Mouse (Mus musculus) kidney, adult 18-20 months (tissue): ENCODE data around the gene Apc2.
"Not testable (repeated sequence)": the region's sequence is repeated elsewhere in the genome, so short reads cannot be mapped to it uniquely, and the experiment has no call there.

Experiments used
- DNase-seq: peaks from one replicate; pipeline ENCODE4 v3.0.0; 2021

Apc2 gene

DNA sequence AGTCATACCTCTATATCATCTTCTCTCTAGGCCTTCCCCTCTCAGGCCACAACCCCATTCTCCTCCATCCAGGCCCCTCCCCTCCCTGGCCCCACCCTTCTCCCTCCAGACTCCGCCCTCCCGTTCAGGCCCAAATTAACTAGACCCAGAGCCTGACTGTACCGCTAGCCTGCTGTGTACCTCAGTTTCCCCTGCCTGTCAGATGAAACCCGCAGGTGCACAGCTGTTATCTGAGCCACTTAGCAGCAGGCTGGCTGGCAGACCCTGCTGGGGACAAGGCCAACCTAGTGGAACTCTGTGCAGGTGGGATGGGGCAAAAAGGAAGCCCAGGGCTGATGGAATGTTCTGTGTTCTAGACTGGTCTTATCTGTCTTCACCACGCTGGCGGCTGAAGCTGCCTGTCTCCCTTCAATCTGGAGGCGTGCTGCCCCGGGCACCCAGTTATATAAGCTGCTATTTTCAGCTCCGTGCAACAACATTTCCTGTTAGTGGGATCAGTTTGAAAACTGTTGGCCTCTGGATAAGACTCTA is 48.4 kb downstream of the Apc2 start:
- DNase-seq: peak; percentile 26

DNA sequence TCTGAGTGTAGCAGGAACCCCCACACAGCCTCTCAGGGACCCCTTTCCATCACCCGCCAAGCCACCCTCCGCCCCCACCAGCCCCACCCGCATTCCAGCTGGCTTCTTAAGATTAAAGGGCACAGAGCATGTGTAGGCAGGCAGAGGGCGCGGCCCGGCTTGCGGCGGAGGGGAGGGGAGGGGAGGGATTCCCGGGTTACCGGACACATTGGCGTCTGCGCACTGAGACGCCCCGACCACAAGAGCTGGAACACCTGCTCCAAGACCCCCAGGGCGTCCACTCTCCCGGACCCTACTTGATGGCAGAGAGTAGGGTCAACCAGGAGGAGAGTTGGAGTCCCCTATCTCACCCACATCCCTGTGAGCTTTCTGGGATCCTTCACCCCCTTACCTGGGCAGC is 49.3 kb downstream of the Apc2 start:
- peak; percentile 21 for DNase-seq

DNA sequence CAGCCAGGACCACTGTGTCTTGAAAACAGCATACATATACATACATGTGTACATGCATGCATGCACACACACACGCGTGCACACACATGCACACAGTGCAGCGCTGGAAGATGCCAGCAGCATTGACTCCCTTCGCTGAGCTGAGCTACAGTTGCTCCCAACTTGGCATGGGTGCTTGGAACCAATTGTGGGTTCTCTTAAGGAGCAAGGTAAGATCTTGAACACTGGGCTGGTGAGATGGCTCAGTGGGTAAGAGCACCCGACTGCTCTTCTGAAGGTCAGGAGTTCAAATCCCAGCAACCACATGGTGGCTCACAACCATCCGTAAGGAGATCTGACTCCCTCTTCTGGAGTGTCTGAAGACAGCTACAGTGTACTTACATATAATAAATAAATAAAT is 50.2 kb downstream of the Apc2 start:
- DNase-seq: not testable (repeated sequence)

DNA sequence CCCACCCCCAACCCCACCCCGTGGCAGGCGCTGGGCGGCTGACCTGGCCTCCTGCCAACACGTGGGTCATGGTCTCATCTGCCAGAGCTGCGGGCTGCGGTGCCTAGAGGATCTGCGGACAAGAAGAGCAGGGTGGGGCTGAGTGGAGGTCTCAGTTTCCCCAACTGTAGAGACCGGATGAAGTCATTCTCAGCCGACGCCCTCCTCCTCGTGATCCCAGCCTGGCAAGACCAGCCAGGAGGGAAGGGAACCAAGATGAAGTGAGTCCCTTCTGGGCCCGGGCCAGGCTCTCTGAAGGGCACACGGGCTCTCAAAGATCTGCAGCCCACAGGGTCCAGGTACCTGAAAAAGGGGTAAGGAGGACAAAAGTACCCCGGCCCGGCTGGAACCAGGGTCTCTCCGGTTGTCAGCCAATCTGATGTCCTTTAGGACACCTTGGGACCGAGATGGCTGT is 51.8 kb downstream of the Apc2 start:
- peak; percentile 18 for DNase-seq

DNA sequence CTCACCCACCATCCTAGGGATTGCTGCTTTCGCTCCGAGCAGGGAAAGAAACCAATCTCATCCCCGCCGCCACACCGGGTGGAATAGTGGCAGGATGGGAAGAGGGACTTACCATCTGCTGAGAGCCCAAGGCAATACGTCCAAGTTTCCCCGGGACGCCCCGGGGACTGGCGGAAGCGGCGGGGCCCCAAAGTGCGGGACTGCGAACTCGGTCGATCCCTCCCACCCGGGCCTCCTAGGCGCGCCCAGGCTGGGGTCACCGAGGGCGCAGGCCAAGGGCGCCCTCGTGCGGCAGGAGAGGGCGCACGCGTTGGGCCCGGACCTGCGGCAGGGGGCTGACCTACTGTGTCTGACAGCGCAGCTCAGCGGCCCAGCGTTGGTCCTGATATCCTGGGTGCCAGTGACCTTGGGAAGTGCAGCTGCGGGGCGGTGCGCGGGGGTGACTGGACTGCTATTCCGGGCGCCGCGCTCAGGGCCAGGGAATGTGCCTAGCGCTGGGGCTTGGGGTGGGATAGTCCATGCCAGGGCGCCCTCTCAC is 52.5 kb downstream of the Apc2 start, which contains the start of gene Adamtsl5:
Gene Adamtsl5 (minus strand): TSS at position 169 of the 538 bp plus-strand sequence.
- peak; percentile 62 for DNase-seq

DNA sequence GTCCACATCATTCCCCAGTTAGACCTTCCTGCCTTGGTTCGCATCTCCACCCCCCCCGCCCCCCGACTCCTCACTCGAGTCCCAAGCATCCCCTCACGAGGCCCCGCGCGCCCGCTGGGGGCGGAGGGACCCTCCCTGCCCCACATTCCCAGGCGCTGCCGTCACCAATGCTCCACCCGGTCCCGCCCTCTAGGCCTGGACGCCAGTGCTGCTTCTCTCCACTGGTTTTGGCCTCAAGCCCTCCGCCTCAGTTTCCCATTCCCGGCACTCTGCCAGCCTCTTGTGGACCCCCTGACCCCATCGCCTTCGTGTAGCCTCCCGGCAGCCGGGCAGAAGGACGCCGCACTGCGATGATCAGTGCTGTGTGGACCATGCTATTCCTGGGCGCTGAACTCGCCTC is 53.2 kb downstream of the Apc2 start:
- DNase-seq: no peak

DNA sequence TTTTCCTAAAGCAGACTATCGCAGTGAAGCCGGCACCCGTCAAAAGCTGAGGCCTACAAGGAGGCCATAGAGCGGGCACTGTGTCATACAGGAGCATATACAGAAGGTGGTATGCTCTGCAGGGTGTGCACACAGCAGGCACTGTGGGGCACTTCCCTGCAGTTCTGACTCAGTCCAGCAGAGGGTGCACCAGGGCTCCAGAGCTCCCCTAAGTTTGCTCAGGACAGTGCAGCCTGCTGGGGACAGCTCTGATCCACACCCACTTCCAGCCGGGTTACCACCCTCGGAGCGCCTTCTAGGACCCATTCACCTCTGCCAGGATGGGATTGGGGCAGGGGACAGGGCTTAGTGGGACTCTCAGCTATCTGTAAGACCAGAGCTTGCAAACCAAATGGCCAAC is 54.5 kb downstream of the Apc2 start:
- peak; percentile 92 for DNase-seq

DNA sequence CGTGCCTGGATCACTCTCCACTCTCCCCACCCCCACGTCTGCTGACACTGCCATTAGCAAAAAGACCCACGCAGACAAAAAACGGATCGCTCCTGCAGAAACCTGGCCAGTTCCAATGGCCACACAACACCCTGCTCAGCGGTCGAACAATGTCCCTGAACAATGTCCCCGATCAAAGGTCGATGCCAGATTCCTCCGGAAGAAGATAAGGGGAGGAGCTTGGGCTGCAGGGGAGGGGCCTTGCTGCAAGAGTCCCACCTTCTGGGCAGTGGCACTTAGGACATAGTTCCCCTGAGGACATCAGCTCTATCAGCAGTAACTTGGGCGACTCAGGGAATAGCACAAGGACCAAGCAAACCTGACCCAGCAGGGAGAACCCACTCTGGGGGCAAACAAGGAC is 56.1 kb downstream of the Apc2 start:
- peak; percentile 63 for DNase-seq

DNA sequence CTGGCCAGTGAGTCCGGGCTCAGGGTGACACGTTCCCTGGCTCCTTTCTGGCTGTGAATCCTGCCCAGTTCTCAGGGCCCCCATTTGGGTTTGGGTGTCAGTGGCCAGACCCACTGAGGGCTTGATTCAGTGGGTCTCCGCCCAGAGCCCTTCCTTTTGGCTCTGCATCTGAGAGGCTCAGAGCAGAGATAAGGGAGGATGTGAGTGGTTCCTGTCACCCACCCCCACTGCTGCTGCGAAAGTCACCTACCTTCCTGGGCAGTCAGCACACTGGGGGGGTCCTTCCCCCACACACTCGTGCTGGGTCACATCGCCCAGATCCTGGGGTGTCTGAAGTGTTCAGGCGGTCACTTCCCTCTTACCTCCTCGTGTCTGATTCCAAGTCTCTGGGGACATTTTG is 57.0 kb downstream of the Apc2 start:
- no peak for DNase-seq

DNA sequence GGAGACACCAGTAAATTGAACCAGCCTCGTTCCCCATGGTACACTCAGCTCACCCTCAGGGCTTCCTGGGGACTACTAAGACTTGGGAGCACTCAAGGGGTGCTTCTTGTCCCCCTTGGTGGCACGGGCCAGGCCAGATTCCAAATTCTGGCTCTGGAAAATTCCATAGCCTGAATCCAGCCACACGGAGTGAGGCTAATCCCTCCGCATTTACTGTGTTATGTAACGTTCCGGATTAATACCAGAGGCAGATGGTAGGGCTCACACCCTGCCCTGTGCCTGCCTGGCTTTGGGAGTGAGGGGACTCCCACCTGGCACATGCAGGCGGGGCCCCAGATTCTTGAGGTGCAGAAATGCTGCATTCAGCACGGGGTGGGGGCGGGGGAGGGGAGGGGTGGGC is 59.7 kb downstream of the Apc2 start:
- no peak for DNase-seq

DNA sequence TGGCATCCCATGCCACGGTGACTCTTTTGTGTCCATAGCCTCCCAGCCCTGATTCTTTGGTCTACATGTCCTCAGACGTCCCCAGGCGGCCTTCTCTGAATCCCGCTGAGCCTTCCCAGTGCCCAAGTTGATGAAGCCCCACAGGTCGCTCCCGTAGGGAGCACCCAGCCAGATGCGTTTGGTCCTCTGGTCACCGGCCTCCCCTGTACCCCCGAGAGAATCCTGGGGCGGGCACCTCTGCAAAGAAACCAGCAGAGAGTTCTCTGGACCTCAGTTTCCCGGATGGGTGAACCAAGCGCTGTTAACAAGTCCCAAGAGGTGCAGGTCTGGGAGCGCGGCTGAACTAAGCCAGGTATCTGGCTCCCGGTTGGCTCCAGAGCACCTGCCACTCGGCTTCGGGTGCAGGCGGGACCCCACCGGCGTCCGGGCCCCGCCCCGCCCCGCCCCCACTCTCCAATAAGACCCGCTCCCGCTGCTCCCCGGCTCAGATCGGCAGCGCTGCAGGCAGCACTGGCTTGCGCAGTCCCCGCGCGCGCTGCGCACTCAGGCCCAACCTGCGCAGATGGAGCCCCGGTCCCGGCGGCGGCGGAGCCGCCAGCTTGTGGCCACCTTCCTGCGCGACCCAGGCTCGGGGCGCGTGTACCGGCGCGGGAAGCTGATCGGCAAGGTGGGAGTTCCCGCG is 60.4 kb downstream of the Apc2 start, which contains the start of gene Plk5:
Gene Plk5 (plus strand): TSS at position 459 of the 682 bp plus-strand sequence.
- DNase-seq: no peak

DNA sequence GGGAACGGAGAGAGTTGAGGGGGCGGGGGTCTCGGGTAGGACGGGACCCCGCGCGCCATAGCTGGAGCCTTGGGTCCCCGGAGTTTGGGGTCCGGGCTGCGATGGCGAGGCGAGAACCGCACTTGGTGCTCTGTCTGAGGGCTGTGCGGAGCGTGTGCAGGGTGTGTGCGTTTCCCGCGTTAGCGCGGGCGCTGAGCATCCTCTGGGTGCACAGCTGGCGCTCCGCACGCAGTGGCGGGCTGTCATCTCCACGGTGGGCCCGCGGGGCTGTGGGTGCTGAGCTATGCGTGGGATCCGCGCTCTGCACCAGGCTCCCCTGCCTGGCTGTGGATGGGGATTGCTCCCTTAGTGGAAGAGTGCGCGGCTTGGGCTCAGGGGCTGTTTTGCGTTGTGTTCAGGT is 61.0 kb downstream of the Apc2 start:
- DNase-seq: no peak

DNA sequence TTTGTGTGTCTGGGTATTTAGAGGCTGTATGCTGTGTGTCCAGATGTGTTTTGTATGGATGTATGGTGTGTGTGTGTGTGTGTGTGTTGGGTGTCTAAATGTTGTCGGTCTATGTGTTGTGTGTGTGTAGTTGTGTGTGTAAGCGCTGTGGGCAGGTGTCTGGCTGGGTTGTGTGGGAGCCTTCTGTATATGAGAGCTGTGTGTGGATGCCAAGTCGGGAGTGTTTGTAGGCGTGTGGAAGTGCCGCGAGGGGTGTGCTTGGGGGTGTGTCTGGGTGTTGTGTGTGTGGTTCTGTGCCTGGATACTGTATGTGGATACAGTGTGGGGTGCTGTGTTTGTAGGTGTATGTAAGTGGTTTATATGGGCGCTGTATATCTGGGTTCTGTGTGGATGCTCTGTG is 61.6 kb downstream of the Apc2 start:
- no peak for DNase-seq

DNA sequence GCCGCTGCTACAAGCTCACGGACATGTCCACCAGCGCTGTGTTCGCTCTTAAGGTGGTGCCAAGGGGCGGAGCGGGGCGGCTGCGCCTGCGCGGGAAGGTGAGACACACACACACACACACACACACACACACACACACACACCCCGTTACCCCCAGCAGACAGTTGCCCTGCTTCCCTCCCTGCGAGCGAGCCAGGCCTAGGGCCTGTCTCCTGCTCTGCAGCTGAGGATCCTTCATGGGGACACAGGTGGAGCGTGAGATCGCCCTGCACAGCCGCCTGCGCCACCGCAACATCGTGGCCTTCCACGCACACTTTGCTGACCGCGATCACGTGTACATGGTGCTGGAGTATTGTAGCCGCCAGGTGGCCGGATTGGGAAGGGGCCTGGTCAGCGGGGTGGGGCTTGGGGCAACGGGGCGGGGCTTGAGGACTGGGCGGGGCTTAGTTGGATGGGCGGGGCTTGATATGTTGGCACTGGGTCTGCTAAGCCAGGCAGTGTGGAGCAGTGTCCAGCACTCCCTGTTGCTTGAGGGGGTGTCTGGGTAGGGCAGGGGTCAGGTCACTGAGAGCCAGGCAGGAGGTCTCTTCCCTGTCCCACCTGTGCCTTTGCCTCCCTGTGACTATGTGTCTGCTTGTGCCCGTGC is 62.3 kb downstream of the Apc2 start:
- peak; percentile 68 for DNase-seq

DNA sequence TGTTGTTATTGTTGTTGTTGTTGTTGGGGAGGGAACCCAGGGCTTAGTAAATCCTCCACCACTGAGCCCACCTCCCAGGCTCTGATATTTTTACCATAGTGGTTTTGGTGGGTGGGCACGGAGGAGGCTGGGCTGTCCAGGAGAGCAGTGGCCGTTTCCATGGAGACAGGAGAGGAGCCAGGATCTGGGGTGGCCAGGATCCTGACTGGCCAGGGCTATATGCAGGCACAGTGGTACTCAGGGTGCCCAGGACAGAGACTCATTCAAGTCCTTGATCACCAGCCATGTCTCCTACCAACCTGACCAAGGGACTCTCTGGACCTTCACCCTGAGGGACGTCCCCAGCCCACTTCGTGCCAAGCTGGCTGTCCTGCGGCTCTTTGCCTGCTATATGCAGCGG is 68.0 kb downstream of the Apc2 start:
- DNase-seq: no peak

DNA sequence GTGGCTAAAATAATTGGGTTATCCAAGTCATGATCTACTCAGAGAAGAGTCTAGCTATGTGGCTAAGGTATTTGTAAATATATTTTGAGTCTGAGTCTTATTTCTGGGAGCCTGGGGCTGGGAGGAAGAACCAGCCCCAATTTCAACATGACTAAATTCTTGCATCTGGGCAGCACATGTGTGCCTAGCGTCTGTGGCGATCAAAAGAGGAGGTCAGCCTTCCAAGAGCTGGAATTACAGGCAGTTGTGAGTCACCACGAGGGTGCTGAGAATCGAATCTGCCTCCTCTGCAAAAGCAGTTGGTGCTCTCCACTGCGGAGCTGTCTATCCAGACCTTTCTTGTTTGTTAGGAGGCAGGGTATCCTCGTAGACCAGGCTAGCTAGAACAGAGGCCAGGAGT is 70.0 kb downstream of the Apc2 start:
- DNase-seq: no peak
